Mouse (Mus musculus): ENCODE measurements at regions not wholly inside any gene's neighbourhood (a gene's known extent, or its start where the extent isn't known, plus 50 kb on each side); places are given as distances from the start of the nearest gene placed in this dataset.

- TF ChIP-seq CTCF (IDR thresholded peaks at IDR 0.05; ENCODE audit: borderline replicate concordance, insufficient read depth, low read depth, low read length) (0 out of 2 replicates have a peak, but pooled peaks have one; percentile 11), POLR2A (IDR thresholded peaks at IDR 0.05; ENCODE audit: borderline replicate concordance, insufficient read depth, low read length) (no peak)
Measured at GRCm38 (mm10) chr15:43758256-43758655, 3624.1 kb downstream of the 9330182O14Rik start.

Data from cerebellum, adult 2 months (tissue).